Mouse (Mus musculus) embryonic facial prominence, embryonic 13.5 days (tissue): ENCODE data around the gene Slc16a7. TPM values are rescaled to one million over a fixed set of nuclear protein-coding genes. Genes with fewer than 3 reads are reported as not detected.
A peak's percentile ranks its signal among the peaks of the same experiment; 100 is the strongest.

Experiments
- ATAC-seq: fragments of 200-750 bp; cut with Nextera tagmentation; 2 replicates; pipeline ENCODE4 v1.8.0; 2017; ENCODE audit warnings: low read depth; ENCODE audit not compliant: insufficient number of reproducible peaks, insufficient read depth, low FRiP score, low TSS enrichment
- H3K27ac ChIP-seq: fragments of 300-500 bp; sonication (generic); 2 replicates; pipeline ENCODE4 v1.5.1; 2015; ENCODE audit warnings: moderate library complexity, mild to moderate bottlenecking, inconsistent platforms
- H3K27me3 ChIP-seq: fragments of 300-500 bp; sonication (generic); 2 replicates; pipeline ENCODE4 v1.6.1; 2015; ENCODE audit warnings: mild to moderate bottlenecking, inconsistent platforms
- H3K36me3 ChIP-seq: fragments of 300-500 bp; sonication (generic); 2 replicates; pipeline ENCODE4 v1.6.1; 2015; ENCODE audit warnings: mild to moderate bottlenecking, inconsistent platforms
- H3K4me1 ChIP-seq: fragments of 300-500 bp; sonication (generic); 2 replicates; pipeline ENCODE4 v1.6.1; 2015; ENCODE audit warnings: inconsistent platforms
- H3K4me2 ChIP-seq: fragments of 300-500 bp; sonication (generic); 2 replicates; pipeline ENCODE4 v1.6.1; 2015; ENCODE audit warnings: moderate library complexity, mild to moderate bottlenecking, inconsistent platforms
- H3K4me3 ChIP-seq: fragments of 300-500 bp; sonication (generic); 2 replicates; pipeline ENCODE4 v1.5.1; 2015; ENCODE audit warnings: mild to moderate bottlenecking, inconsistent platforms
- H3K9ac ChIP-seq: fragments of 300-500 bp; sonication (generic); 2 replicates; pipeline ENCODE4 v1.6.1; 2015; ENCODE audit warnings: mild to moderate bottlenecking, inconsistent platforms
- H3K9me3 ChIP-seq: fragments of 300-500 bp; sonication (generic); 2 replicates; pipeline ENCODE4 v1.6.1; 2016; ENCODE audit warnings: inconsistent platforms
- WGBS: fragments of 180-500 bp; shearing (Covaris S2); methylation state at CpG from one replicate; pipeline ENCODE4 v1.1.7; 2015; ENCODE audit warnings: mixed read lengths; 5-methylcytosine and 5-hydroxymethylcytosine counted together
- polyA plus RNA-seq: library from polyadenylated mRNA; unstranded; fragments of >200 nt; fragmentation: Nextera tagmentation; extraction: Ambion mirVana; gene quantifications from 2 replicates; pipeline ENCODE4 v1.2.1, GENCODE M21; 2015

Slc16a7 gene
- polyA plus RNA-seq, 1 experiment from 2014 or later: 7.1 TPM

GRCm38 (mm10) chr10:125321446-125322428 is 67.5 kb downstream of the Slc16a7 start:
- Histone ChIP-seq H3K4me2 (no peak overlapping the region), H3K9me3 (no peaks in the 10 kb centered on the region), H3K4me3 (no peak overlapping the region), H3K9ac (no peak overlapping the region), H3K27me3 (no peaks in the 10 kb centered on the region; the same call in 1 of the 2 replicates), H3K36me3 (no peaks in the 10 kb centered on the region), H3K27ac (no peak overlapping the region), H3K4me1 (0 out of 2 replicates have a peak, but pooled peaks cover 8% of the 10 kb centered on the region)
- no peak for ATAC-seq
- WGBS: 81% methylated on average over 11 of the region's 11 CpGs

GRCm38 (mm10) chr10:125317317-125317716 is 71.9 kb downstream of the Slc16a7 start:
- no peak for ATAC-seq
- H3K27ac ChIP-seq: no peak overlapping the region

GRCm38 (mm10) chr10:125310855-125311254 is 78.4 kb downstream of the Slc16a7 start:
- WGBS: 93% methylated on average over 2 of the region's 2 CpGs
- Histone ChIP-seq H3K4me3 (no peak overlapping the region), H3K27ac (no peak overlapping the region), H3K9me3 (no peaks in the 10 kb centered on the region), H3K4me1 (no peaks in the 10 kb centered on the region), H3K36me3 (no peaks in the 10 kb centered on the region), H3K4me2 (no peak overlapping the region), H3K27me3 (no peaks in the 10 kb centered on the region), H3K9ac (no peak overlapping the region)
- ATAC-seq: no peak

More at GRCm38 (mm10) chr10:125317317-125317716, 71.9 kb downstream of the Slc16a7 start:
- Histone ChIP-seq H3K9ac (no peak overlapping the region), H3K4me1 (0 out of 2 replicates have a peak, but pooled peaks cover 3% of the 10 kb centered on the region), H3K9me3 (no peaks in the 10 kb centered on the region), H3K4me2 (no peak overlapping the region), H3K27me3 (no peaks in the 10 kb centered on the region; the same call in 1 of the 2 replicates), H3K4me3 (no peak overlapping the region), H3K36me3 (no peaks in the 10 kb centered on the region)
- WGBS: 60% methylated on average over 6 of the region's 6 CpGs

- Histone ChIP-seq H3K4me2 (no peak overlapping the region), H3K4me3 (no peak overlapping the region), H3K27ac (no peak overlapping the region), H3K9me3 (no peaks in the 10 kb centered on the region), H3K4me1 (no peaks in the 10 kb centered on the region), H3K36me3 (no peaks in the 10 kb centered on the region), H3K9ac (no peak overlapping the region), H3K27me3 (no peaks in the 10 kb centered on the region)
- WGBS: 80% methylated on average over 6 of the region's 6 CpGs
- no peak for ATAC-seq
Observed at GRCm38 (mm10) chr10:125298036-125298435, 91.2 kb downstream of the Slc16a7 start.

GRCm38 (mm10) chr10:125290320-125290719 is 98.9 kb downstream of the Slc16a7 start:
- 87% methylated on average over 9 of the region's 9 CpGs for WGBS
- no peak overlapping the region for H3K4me2 ChIP-seq
- no peak overlapping the region for H3K27ac ChIP-seq
- no peak overlapping the region for H3K4me3 ChIP-seq
- no peaks in the 10 kb centered on the region for H3K36me3 ChIP-seq
- H3K9ac ChIP-seq: no peak overlapping the region
- no peaks in the 10 kb centered on the region for H3K9me3 ChIP-seq
- H3K27me3 ChIP-seq: no peaks in the 10 kb centered on the region
- no peaks in the 10 kb centered on the region for H3K4me1 ChIP-seq
- ATAC-seq: no peak

GRCm38 (mm10) chr10:125288560-125288959 is 100.7 kb downstream of the Slc16a7 start:
- Histone ChIP-seq H3K27ac (no peak overlapping the region), H3K9me3 (no peaks in the 10 kb centered on the region), H3K27me3 (no peaks in the 10 kb centered on the region), H3K4me1 (no peaks in the 10 kb centered on the region), H3K36me3 (no peaks in the 10 kb centered on the region), H3K4me2 (no peak overlapping the region), H3K4me3 (no peak overlapping the region), H3K9ac (no peak overlapping the region)
- no peak for ATAC-seq
- WGBS: 77% methylated on average over 6 of the region's 6 CpGs

GRCm38 (mm10) chr10:125285386-125285785 is 103.9 kb downstream of the Slc16a7 start:
- Histone ChIP-seq H3K9me3 (no peaks in the 10 kb centered on the region), H3K4me2 (no peak overlapping the region), H3K9ac (no peak overlapping the region), H3K4me1 (no peaks in the 10 kb centered on the region), H3K27me3 (no peaks in the 10 kb centered on the region), H3K36me3 (no peaks in the 10 kb centered on the region), H3K27ac (no peak overlapping the region), H3K4me3 (no peak overlapping the region)
- ATAC-seq: no peak
- 75% methylated on average over 5 of the region's 5 CpGs for WGBS

- no peak overlapping the region for H3K4me3 ChIP-seq
- H3K36me3 ChIP-seq: no peaks in the 10 kb centered on the region
- no peak overlapping the region for H3K4me2 ChIP-seq
- 73% methylated on average over 12 of the region's 12 CpGs for WGBS
- no peaks in the 10 kb centered on the region for H3K9me3 ChIP-seq
- no peaks in the 10 kb centered on the region for H3K27me3 ChIP-seq
- H3K9ac ChIP-seq: no peak overlapping the region
- H3K27ac ChIP-seq: no peak overlapping the region
- peaks cover 12% of the 10 kb centered on the region for H3K4me1 ChIP-seq
- no peak for ATAC-seq
Observed at GRCm38 (mm10) chr10:125275149-125275848, 114.0 kb downstream of the Slc16a7 start.

- no peaks in the 10 kb centered on the region for H3K36me3 ChIP-seq
- no peak overlapping the region for H3K4me3 ChIP-seq
- H3K27ac ChIP-seq: no peak overlapping the region
- H3K9ac ChIP-seq: no peak overlapping the region
- no peaks in the 10 kb centered on the region for H3K9me3 ChIP-seq
- no peak for ATAC-seq
- 85% methylated on average over 5 of the region's 5 CpGs for WGBS
- H3K4me2 ChIP-seq: no peak overlapping the region
- no peaks in the 10 kb centered on the region for H3K27me3 ChIP-seq
- H3K4me1 ChIP-seq: peaks cover 12% of the 10 kb centered on the region
Observed at GRCm38 (mm10) chr10:125274519-125275148, 114.6 kb downstream of the Slc16a7 start.

- ATAC-seq: 0 out of 2 replicates have a peak, but pooled peaks have one; percentile 15
- Histone ChIP-seq H3K27ac (no peak overlapping the region), H3K36me3 (no peaks in the 10 kb centered on the region), H3K9me3 (no peaks in the 10 kb centered on the region), H3K4me2 (no peak overlapping the region), H3K9ac (no peak overlapping the region), H3K4me3 (no peak overlapping the region), H3K4me1 (peaks cover 12% of the 10 kb centered on the region), H3K27me3 (no peaks in the 10 kb centered on the region)
- WGBS: 41% methylated on average over 7 of the region's 7 CpGs
Observed at GRCm38 (mm10) chr10:125273759-125274158, 115.5 kb downstream of the Slc16a7 start.

GRCm38 (mm10) chr10:125271448-125271847 is 117.8 kb downstream of the Slc16a7 start:
- Histone ChIP-seq H3K36me3 (no peaks in the 10 kb centered on the region), H3K4me2 (no peak overlapping the region), H3K27me3 (no peaks in the 10 kb centered on the region; the same call in 1 of the 2 replicates), H3K9ac (no peak overlapping the region), H3K27ac (no peak overlapping the region), H3K4me3 (no peak overlapping the region), H3K4me1 (peaks cover 12% of the 10 kb centered on the region), H3K9me3 (no peaks in the 10 kb centered on the region)
- no peak for ATAC-seq
- 84% methylated on average over 5 of the region's 5 CpGs for WGBS
